Mouse (Mus musculus) limb, embryonic 15.5 days (tissue): ENCODE results near the gene Tmem8b. TPM values are rescaled to one million over a fixed set of nuclear protein-coding genes. Genes with fewer than 3 reads are reported as not detected.

Experiments
- ATAC-seq: fragments of 200-750 bp; cut with Nextera tagmentation; 2 replicates; pipeline ENCODE4 v1.8.0; 2017; ENCODE audit warnings: low read depth, moderate TSS enrichment; ENCODE audit not compliant: insufficient number of reproducible peaks, low FRiP score, low TSS enrichment
- H3K27ac ChIP-seq: fragments of 300-500 bp; sonication (generic); 2 replicates; pipeline ENCODE4 v1.5.1; 2015; ENCODE audit warnings: moderate library complexity, mild to moderate bottlenecking, inconsistent platforms
- H3K27me3 ChIP-seq: fragments of 300-500 bp; sonication (generic); 2 replicates; pipeline ENCODE4 v1.6.1; 2015; ENCODE audit warnings: inconsistent platforms
- H3K36me3 ChIP-seq: fragments of 300-500 bp; sonication (generic); 2 replicates; pipeline ENCODE4 v1.6.1; 2015; ENCODE audit warnings: inconsistent platforms
- H3K4me1 ChIP-seq: fragments of 300-500 bp; sonication (generic); 2 replicates; pipeline ENCODE4 v1.6.1; 2015; ENCODE audit warnings: inconsistent platforms
- H3K4me2 ChIP-seq: fragments of 300-500 bp; sonication (generic); 2 replicates; pipeline ENCODE4 v1.6.1; 2015; ENCODE audit warnings: mild to moderate bottlenecking, inconsistent platforms
- H3K4me3 ChIP-seq: fragments of 300-500 bp; sonication (generic); 2 replicates; pipeline ENCODE4 v1.5.1; 2015; ENCODE audit warnings: mild to moderate bottlenecking, inconsistent platforms
- H3K9ac ChIP-seq: fragments of 300-500 bp; sonication (generic); 2 replicates; pipeline ENCODE4 v1.6.1; 2015; ENCODE audit warnings: inconsistent platforms
- H3K9me3 ChIP-seq: fragments of 300-500 bp; sonication (generic); 2 replicates; pipeline ENCODE4 v1.6.1; 2016; ENCODE audit warnings: inconsistent platforms
- WGBS: fragments of 180-500 bp; shearing (Covaris S2); methylation state at CpG from one replicate; pipeline ENCODE4 v1.1.7; 2015; 5-methylcytosine and 5-hydroxymethylcytosine counted together
- polyA plus RNA-seq: library from polyadenylated mRNA; unstranded; fragments of >200 nt; fragmentation: Nextera tagmentation; extraction: Ambion mirVana; gene quantifications from 2 replicates; pipeline ENCODE4 v1.2.1, GENCODE M21; 2015

Tmem8b gene
- polyA plus RNA-seq, 1 experiment from 2014 or later = 5.3 TPM

GRCm38 (mm10) chr4:43634621-43635374 lies 34.0 kb upstream of the Tmem8b start:
- Histone ChIP-seq H3K9me3 (no peaks in the 10 kb centered on the region), H3K4me1 (peaks cover 51% of the 10 kb centered on the region), H3K4me2 (no peak overlapping the region), H3K27ac (no peak overlapping the region), H3K27me3 (no peaks in the 10 kb centered on the region), H3K9ac (no peak overlapping the region), H3K4me3 (no peak overlapping the region), H3K36me3 (no peaks in the 10 kb centered on the region)
- ATAC-seq = no peak
- 86% methylated on average over 7 of the region's 7 CpGs for WGBS

GRCm38 (mm10) chr4:43636751-43637150 lies 32.0 kb upstream of the Tmem8b start:
- Histone ChIP-seq H3K27me3 (no peaks in the 10 kb centered on the region), H3K36me3 (peaks cover 9% of the 10 kb centered on the region), H3K9me3 (no peaks in the 10 kb centered on the region), H3K4me2 (no peak overlapping the region), H3K4me3 (no peak overlapping the region), H3K27ac (no peak overlapping the region), H3K4me1 (peaks cover 37% of the 10 kb centered on the region), H3K9ac (no peak overlapping the region)
- WGBS = 66% methylated on average over 6 of the region's 6 CpGs
- no peak for ATAC-seq

- ATAC-seq = no peak
- Histone ChIP-seq H3K9ac (no peak overlapping the region), H3K27me3 (no peaks in the 10 kb centered on the region), H3K27ac (no peak overlapping the region), H3K4me3 (no peak overlapping the region), H3K4me1 (peaks cover 9% of the 10 kb centered on the region), H3K4me2 (no peak overlapping the region), H3K9me3 (no peaks in the 10 kb centered on the region), H3K36me3 (peaks cover 36% of the 10 kb centered on the region)
- WGBS = 66% methylated on average over 9 of the region's 9 CpGs
These were observed 28.7 kb upstream of the Tmem8b start for GRCm38 (mm10) chr4:43640076-43640475.

- no peaks in the 10 kb centered on the region for H3K9me3 ChIP-seq
- no peak for ATAC-seq
- WGBS = 87% methylated on average over 6 of the region's 6 CpGs
- peaks cover 39% of the 10 kb centered on the region for H3K36me3 ChIP-seq
- no peak overlapping the region for H3K4me3 ChIP-seq
- no peak overlapping the region for H3K9ac ChIP-seq
- no peak overlapping the region for H3K4me2 ChIP-seq
- H3K27ac ChIP-seq = no peak overlapping the region
- H3K27me3 ChIP-seq = no peaks in the 10 kb centered on the region
- peaks cover 7% of the 10 kb centered on the region for H3K4me1 ChIP-seq
These were observed 28.3 kb upstream of the Tmem8b start for GRCm38 (mm10) chr4:43640491-43640890.

- Histone ChIP-seq H3K9ac (no peak overlapping the region), H3K36me3 (peaks cover 60% of the 10 kb centered on the region), H3K27me3 (no peaks in the 10 kb centered on the region), H3K9me3 (peaks cover 6% of the 10 kb centered on the region; the same call in 1 of the 2 replicates), H3K4me1 (no peaks in the 10 kb centered on the region; the same call in 1 of the 2 replicates), H3K27ac (no peak overlapping the region), H3K4me3 (no peak overlapping the region), H3K4me2 (no peak overlapping the region)
- ATAC-seq = no peak
- 96% methylated on average over 3 of the region's 3 CpGs for WGBS
These were observed 19.0 kb upstream of the Tmem8b start for GRCm38 (mm10) chr4:43649783-43650182.

- no peak overlapping the region for H3K27ac ChIP-seq
- H3K4me1 ChIP-seq = peaks cover 9% of the 10 kb centered on the region
- H3K36me3 ChIP-seq = peaks cover 33% of the 10 kb centered on the region
- peaks cover 6% of the 10 kb centered on the region; the same call in 1 of the 2 replicates for H3K9me3 ChIP-seq
- no peak overlapping the region for H3K4me3 ChIP-seq
- no peak for ATAC-seq
- no peaks in the 10 kb centered on the region for H3K27me3 ChIP-seq
- no peak overlapping the region for H3K9ac ChIP-seq
- WGBS = 88% methylated on average over 4 of the region's 4 CpGs
- 0 out of 2 replicates have a peak overlapping the region, but pooled peaks have one; percentile 31 for H3K4me2 ChIP-seq
These were observed 16.0 kb upstream of the Tmem8b start for GRCm38 (mm10) chr4:43652726-43653125.

GRCm38 (mm10) chr4:43653161-43654015 lies 15.4 kb upstream of the Tmem8b start, which contains the start of gene Spag8:
Gene Spag8 (minus strand): TSS chr4:43653594.
- H3K9me3 ChIP-seq = peaks cover 6% of the 10 kb centered on the region; the same call in 1 of the 2 replicates
- H3K36me3 ChIP-seq = peaks cover 26% of the 10 kb centered on the region
- 29% methylated on average over 24 of the region's 24 CpGs for WGBS
- H3K27me3 ChIP-seq = no peaks in the 10 kb centered on the region
- peaks cover 9% of the 10 kb centered on the region for H3K4me1 ChIP-seq
- H3K27ac ChIP-seq = no peak within 1 kb of the TSS
- no peak within 1 kb of the TSS for H3K9ac ChIP-seq
- peak within 1 kb of the TSS; percentile 31 for H3K4me2 ChIP-seq
- H3K4me3 ChIP-seq = peak within 1 kb of the TSS; percentile 8; the same call in 1 of the 2 replicates
- ATAC-seq = no peak

GRCm38 (mm10) chr4:43655656-43656338 lies 13.0 kb upstream of the Tmem8b start:
- no peaks in the 10 kb centered on the region for H3K9me3 ChIP-seq
- peak overlapping the region; percentile 76 for H3K4me2 ChIP-seq
- H3K27ac ChIP-seq = peak overlapping the region; percentile 88
- H3K27me3 ChIP-seq = peaks cover 7% of the 10 kb centered on the region; the same call in 1 of the 2 replicates
- peak overlapping the region; percentile 85 for H3K4me3 ChIP-seq
- H3K36me3 ChIP-seq = peaks cover 3% of the 10 kb centered on the region
- ATAC-seq = 0 out of 2 replicates have a peak, but pooled peaks have one; percentile 5
- WGBS = 5% methylated on average over 34 of the region's 34 CpGs
- peaks cover 9% of the 10 kb centered on the region for H3K4me1 ChIP-seq
- peak overlapping the region; percentile 82 for H3K9ac ChIP-seq

- Histone ChIP-seq H3K27me3 (peaks cover 14% of the 10 kb centered on the region), H3K27ac (peak within 1 kb of the TSS; percentile 88), H3K36me3 (no peaks in the 10 kb centered on the region), H3K4me2 (peak within 1 kb of the TSS; percentile 76), H3K9ac (peak within 1 kb of the TSS; percentile 82), H3K4me3 (peak within 1 kb of the TSS; percentile 85), H3K4me1 (peaks cover 9% of the 10 kb centered on the region), H3K9me3 (no peaks in the 10 kb centered on the region)
- ATAC-seq = peak; percentile 94
- WGBS = under 1% methylated on average over 34 of the region's 34 CpGs
These were observed 12.2 kb upstream of the Tmem8b start, which contains the start of gene Hint2 for GRCm38 (mm10) chr4:43656339-43657109. Gene Hint2 (minus strand): TSS chr4:43656466.

GRCm38 (mm10) chr4:43657146-43657545 lies 11.6 kb upstream of the Tmem8b start:
- no peak overlapping the region for H3K9ac ChIP-seq
- peaks cover 20% of the 10 kb centered on the region for H3K27me3 ChIP-seq
- ATAC-seq = no peak
- peak overlapping the region; percentile 8; the same call in 1 of the 2 replicates for H3K4me2 ChIP-seq
- peak overlapping the region; percentile 85 for H3K4me3 ChIP-seq
- no peaks in the 10 kb centered on the region for H3K36me3 ChIP-seq
- no peaks in the 10 kb centered on the region for H3K9me3 ChIP-seq
- peaks cover 9% of the 10 kb centered on the region for H3K4me1 ChIP-seq
- WGBS = 59% methylated on average over 4 of the region's 4 CpGs
- H3K27ac ChIP-seq = no peak overlapping the region

- Histone ChIP-seq H3K27me3 (peaks cover 46% of the 10 kb centered on the region), H3K9me3 (no peaks in the 10 kb centered on the region), H3K4me3 (no peak overlapping the region), H3K4me2 (no peak overlapping the region), H3K27ac (no peak overlapping the region), H3K9ac (no peak overlapping the region), H3K36me3 (no peaks in the 10 kb centered on the region), H3K4me1 (peaks cover 26% of the 10 kb centered on the region)
- ATAC-seq = no peak
- 26% methylated on average over 4 of the region's 4 CpGs for WGBS
These were observed 2.4 kb upstream of the Tmem8b start for GRCm38 (mm10) chr4:43666412-43666811.
